Mouse (Mus musculus): Measurements from ENCODE around the gene Ace.
A peak's percentile ranks its signal among the peaks of the same experiment; 100 is the strongest.

Ace gene

DNA sequence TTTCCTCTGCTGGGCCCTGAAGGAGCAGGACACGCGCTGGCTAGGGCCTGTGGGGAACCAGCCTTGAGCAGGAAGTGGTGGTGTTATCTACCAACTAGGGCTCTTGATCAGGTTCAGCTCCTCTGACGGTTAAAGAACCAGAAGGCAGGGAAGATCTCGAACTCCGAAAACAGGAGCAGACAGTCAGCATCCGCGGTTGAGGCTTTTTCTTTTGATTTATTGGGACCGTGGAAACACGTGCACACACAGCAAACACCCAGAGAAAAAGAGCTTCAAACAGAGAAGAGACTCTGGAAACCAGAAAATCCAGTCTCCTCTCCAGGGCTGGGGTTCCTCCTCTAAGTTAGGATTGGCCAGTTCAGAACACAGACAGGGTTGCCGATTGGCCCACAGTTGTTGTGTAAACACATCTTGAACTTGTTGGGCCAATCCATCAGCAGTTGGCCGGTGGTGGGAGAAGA lies 21.0 kb upstream of the Ace start:
- DNase-seq: peak in 1 of 2 experiments; percentile 31

DNA sequence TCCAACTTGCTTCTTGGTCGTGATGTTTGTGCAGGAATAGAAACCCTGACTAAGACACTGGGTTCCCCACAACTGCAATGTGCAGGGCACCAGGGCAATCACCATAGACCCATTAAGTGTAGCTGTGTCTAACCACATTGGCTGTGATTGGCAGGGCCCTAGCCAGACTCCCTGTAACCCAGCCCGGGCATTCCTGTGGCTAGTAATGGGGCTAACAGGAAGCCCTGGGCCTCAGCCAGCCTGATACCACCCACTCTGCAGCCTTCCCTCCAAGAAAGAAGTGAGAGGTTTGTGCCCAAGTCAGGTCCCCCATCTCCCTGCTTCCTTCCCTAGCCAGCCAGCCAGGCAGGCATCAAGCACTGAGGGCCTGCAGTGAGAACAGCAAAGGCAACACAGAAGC lies 19.5 kb upstream of the Ace start:
- no peak for DNase-seq

DNA sequence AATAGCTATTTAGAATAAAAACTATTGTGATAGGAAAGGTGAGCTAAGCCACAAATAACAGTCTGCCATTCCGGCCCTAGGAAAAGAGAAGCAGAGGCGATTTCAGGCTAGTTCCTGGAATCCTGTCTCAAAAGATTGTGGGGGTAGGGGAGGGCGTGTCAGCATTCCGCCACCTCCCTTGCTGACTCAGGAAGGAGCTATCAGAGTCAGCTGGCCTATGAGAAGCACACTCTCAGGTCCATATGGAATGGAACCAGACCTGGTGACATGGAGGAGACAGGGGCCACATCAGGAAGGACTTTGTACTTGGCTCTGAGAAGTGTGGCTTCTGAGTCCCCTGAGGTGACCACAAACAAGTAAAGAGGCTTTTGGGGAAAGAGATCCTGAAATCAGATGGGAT lies 17.2 kb upstream of the Ace start:
- peak in 1 of 2 experiments; percentile 37 for DNase-seq

DNA sequence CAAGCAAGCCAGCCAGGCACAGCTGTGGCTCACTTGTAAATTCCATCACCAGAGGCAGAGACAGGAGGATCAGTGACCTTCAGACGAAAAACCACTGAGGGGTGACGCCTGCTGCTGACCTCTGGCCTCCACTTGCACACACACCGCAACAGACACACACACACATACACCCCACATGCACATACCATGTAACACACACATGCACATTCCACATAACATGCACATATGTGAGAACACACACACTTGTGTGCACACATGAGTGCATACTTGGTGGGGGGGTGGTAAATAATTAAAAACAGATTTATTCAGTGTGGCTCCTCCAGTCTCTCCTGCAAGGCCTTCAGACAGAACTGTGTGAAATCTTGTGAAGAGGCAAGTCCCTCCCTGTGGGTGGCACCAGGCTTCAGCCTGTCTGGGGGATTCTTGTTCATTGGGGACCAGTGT lies 16.1 kb upstream of the Ace start:
- peak; percentile 59 to 72 for DNase-seq

DNA sequence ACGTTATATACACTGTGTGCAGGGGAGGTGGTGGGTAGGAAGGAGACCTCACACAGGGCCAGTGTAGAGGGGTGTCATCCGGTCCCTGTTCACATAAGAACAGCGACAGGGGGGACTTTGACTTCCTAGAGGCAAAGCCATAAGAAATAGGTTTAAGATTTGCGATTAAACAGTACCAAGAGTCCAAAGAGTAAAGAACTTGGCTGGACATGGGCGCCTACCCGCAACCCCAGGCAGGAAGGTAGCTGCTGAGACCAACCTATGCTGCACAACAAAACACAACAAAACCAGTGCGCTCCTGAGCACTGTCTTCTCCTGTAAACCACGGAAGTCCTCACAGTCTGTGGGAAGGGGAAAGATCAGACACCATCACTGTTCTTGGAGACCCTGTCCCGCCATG lies 15.6 kb upstream of the Ace start:
- DNase-seq: peak in 1 of 2 experiments; percentile 33

DNA sequence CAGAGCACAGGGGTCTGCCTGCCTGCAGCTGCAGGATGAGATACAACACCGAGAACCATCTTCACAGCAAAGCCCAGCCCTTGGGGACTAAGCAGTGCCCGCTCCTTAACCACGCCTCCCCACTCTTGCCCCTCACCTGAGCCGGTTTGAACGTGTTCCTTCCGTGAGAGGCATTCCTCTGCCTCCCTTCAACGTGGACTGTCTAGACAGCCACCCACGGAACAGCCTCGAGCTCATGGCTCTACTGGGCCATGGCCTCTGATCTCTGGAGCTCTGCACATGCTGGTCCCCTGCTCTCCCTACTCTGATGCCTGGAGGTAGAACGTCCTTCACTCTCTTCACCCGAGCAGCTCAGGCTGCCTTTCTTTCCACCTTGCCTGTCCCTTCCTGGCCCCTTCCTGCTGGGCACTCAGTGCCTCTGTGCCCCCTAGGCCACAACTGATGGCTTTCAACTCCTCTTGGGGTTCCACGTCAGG lies 14.8 kb upstream of the Ace start, which contains the start of gene Cyb561:
Gene Cyb561 (minus strand): TSS at position 426 of the 476 bp plus-strand sequence.
- peak in 1 of 2 experiments; percentile 31 for DNase-seq

DNA sequence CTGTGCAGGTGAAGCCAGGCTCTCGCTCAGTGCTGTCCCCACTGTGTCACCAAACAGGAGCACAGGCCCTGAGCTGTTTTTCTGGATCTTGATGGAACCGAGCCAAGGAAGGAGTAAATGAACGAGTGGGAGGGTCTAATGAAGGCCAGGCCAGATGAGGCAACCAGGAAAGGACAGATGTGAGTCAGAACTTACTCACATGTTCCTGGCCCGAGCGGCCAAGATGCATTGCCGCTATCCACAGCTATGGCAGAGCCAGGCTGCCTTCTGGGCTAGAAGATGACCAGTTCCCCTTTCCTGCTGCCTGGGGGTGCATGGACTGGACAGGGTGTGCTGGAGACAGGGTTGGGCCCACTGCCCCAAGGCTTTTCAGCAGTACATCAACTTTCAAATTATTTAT lies 14.3 kb upstream of the Ace start:
- DNase-seq: no peak

DNA sequence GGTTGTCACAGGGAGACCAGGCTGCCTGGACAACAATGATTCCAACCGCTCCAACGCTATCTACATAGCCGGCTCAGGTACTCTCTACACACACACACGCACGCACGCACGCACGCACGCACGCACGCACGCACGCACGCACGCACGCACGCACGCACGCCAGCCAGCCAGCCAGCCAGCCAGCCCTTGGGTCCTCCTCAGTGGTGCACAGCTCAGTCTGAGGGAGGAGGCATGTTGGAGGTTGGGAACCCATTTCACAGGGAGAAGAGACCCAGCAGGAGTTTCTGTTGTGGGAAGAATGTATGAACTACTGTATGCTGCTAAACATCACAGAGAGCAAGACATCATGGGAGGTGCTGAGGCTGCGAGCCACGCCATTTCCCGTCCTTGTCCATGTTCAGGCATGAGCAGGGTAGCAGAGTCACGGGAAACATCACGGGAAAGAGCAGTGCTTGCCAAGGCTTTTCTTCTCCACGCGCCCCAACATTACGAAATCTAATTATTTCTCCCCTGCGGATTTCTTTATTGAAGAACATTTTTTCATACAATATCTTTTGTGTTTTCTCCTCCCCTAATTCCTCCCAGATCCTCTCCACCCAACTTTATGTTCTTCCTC lies 11.8 kb upstream of the Ace start:
- no peak for DNase-seq

DNA sequence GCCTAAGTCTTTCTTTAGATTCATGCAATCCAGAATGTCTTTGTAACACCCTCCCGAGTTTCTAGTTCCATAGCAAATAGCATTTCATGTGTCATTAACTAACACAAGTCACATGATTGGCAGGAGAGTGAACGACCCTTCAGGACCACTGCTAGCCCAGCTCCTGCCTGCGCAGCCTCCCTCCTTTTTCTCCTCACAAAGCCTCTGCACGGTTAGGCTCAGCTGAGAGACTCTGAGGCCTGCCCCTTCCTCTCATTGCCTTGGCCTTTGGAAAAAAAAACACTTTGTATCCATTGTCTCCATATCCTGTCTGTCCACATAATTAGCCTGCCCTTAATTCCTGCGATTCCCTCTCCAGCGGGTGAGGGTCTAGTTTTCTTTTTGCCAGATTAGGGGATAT lies 10.2 kb upstream of the Ace start:
- no peak for DNase-seq

DNA sequence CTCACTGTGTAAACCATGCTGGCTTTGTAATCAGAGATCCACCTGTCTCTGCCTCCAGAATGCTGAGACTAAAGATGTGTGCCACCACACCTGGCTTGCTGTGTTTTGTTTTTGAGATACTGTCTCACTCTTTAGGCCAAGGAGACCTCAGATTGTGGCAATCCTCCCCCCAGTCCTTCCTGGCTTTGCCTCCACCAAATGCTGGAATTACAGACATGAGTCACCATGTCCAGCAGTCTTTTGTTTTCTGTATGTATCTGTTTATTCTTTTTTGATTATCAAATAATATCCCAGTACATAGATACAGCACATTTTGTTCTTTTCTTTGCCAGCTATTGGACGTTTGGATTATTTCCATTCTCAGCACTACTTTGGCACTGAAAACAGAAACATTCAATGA lies 9.2 kb upstream of the Ace start:
- no peak for DNase-seq

DNA sequence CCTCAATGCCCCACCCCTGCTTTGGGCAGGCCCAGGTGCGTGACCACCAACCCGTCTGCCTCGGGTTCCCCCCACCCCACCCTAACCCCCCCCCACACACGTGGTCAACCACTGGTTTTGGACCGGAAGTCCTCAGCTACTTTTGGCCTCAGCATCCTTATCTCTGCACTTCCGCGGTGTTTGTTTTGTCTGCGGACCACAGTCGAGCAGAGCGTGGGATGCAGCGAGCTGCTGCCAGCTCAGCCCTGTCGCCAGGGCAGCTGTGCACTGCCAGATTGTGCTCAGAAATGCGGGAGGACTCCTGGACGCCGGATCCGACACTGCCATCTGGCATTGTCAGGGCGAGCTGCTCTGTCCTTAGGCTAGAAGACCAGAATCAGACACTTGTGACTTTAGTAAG lies 8.4 kb upstream of the Ace start:
- peak; percentile 34 to 56 for DNase-seq

DNA sequence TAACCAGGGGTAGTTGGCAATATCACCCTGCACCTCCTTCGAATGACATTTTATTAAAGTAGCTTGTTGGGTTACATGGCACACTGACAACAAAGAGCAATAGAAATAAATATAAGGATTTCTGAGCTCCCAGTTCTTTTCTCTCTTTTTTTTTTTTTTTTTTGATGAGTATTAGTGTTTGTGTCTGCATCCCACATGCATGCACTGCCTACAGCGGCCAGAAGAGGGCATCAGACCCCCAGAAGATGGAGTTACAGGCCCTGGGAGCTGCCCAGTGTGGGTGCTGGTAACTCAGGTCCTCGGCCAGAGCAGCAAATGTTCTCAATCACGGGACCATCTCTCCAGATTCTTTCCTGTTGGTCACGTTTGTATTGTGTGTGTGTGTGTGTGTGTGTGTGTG lies 3.1 kb upstream of the Ace start:
- DNase-seq: peak in 1 of 2 experiments; percentile 36

DNA sequence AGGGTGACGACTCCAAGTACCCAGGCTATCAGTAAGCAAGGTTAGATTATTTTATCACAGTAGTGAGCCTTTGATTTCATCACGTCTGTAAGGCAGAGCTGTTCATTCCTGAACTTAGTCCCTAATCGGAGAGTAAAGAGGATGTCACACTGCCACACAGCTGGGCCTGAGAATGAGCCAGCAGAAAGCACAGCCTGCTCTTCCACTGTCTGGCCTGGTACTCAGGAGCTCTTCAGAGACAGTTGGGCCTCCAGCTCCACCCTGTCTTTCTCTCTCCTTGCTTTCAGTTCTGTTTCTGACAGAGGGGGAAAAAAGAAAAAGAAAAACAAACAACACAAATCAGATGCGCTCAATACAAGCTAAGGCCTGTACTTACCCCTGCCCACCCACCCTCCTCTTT lies 1.5 kb upstream of the Ace start:
- no peak for DNase-seq

DNA sequence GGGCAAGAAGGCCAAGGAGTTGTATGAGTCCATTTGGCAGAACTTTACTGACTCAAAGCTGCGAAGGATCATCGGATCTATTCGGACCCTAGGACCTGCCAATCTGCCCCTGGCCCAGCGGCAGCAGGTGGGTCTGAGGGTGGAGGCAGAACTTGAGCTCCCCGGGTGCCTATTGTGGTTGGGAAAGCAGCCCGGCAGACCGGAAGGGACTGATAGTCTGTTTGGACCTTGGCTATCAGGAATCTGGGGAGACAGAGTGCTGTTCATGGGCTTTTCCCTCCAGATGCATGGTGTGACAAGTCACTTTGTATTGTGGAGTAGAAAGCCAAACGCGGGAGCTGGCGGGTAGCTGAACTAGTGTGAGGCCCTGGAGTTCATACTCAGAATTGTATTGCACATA lies 1.2 kb downstream of the Ace start:
- DNase-seq: no peak

DNA sequence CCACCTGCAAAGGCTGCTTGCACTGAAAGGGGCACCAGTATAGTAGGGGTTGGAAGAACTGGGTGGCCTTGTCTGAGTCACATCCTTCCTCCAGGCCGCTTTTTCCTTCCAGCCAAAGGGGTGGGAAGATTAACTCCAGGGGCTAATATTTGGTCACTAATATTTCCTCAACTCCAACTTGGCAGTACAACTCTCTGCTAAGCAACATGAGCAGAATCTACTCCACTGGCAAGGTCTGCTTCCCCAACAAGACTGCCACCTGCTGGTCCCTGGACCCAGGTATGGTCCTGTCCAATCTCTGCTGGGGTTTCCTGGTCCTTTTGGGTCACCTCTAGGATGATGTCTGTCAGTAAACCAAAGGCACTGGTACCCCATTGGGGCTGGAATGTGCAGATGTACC lies 1.8 kb downstream of the Ace start:
- DNase-seq: peak; percentile 80 to 81

DNA sequence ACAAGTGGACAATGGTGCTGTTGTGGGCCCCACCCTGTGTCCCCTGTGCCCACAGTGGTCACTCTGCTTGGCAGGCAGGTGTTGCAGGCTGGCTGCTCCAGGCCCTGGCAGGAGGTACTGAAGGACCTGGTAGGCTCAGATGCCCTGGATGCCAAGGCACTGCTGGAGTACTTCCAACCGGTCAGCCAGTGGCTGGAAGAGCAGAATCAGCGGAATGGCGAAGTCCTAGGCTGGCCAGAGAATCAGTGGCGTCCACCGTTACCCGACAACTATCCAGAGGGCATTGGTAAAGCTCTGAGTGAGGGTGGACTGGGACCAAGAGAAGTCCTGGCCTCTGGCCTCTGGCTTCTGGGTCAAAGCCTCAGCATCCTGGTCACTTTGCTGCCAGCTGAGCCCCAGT lies 6.8 kb downstream of the Ace start:
- no peak for DNase-seq

DNA sequence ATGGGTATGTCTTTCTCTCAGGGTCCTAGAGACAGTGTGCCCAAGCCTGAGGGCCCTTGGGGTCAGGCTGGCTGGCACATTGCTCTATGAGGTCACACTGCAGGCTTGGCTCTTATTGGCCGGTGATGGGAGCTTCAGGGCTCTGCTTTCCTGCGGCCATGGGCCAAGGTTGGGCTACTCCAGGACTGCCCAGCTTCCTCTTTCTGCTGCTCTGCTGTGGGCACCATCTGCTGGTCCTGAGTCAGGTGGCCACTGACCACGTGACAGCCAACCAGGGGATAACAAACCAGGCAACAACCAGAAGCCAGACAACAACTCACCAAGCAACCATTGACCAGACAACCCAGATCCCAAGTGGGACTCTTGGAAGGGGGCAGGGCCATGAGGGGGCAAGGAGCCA lies 7.3 kb downstream of the Ace start:
- peak in 1 of 2 experiments; percentile 21 for DNase-seq

DNA sequence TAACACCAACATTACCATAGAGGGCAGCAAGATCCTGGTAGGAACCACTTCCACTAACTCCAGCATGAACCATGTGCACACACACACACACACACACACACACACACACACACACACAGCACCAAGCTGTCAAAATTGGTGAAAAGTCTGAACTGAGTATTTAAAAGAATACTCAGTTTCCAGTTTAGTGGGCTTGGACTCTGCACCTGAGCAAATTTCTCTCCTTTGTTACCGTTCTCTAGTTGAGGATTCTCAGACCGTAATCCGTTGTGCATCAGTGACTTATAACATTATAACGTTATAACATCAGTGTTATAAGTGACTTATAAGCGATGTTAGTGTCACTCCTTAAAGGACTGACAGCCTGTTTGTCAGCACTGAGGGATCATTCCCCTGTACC lies 7.9 kb downstream of the Ace start:
- DNase-seq: no peak

DNA sequence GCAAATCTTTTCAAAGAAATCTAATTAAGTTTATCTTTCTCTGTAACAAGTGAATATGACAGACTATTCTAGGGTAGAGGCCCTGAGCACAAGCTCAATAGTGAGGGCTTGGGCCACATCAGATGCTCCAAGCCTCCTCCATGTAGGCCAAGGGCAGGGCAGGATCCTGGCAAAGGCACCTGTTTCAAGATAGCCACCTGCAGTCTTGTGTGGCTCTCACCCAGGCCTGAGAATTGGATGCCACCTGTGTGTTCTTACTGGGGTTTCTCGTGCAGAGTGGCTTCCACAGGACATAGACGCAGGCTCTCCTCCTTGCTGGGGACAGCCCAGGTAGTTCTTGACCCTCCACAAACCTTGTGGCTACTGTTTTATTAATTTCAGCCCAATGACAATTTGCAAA lies 10.5 kb downstream of the Ace start:
- no peak for DNase-seq

DNA sequence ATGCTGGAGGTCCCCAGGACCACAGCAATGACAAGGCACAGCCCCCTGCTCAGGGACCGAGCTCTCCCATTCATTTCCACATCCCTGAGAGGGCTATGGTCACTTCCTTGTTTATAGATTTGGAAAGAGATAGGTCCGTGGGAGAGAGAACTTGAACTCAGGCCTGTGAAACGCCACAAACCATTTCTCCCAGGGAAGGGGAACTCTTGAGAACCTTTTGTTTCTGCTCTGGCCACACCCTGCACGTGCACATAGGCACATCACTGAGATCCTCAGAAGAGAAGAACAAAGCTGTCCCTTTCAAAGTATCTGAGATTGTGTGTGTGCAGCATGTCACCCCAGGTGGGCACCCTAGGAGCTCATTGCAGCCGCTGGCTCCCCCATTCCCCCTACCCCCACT lies 10.9 kb downstream of the Ace start:
- no peak for DNase-seq

DNA sequence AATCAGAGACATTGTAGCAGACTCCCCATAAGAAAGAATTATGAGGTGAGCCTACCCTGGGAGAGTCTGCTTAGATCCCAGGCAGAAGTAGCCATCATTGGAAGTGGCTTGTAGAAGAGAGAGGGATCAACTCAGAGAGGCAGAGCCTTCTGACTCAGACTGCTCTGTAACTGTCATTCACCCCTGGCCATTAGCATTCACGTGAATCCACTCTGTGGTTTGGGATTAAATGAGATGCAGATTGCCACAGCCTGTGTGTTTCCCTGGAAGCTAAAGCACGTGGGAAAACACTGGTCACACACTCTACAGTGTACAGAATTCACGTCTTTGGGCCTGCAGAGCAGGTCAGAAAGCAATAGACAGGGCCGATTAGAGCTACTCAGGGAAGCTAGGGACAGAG lies 16.7 kb downstream of the Ace start:
- no peak for DNase-seq

DNA sequence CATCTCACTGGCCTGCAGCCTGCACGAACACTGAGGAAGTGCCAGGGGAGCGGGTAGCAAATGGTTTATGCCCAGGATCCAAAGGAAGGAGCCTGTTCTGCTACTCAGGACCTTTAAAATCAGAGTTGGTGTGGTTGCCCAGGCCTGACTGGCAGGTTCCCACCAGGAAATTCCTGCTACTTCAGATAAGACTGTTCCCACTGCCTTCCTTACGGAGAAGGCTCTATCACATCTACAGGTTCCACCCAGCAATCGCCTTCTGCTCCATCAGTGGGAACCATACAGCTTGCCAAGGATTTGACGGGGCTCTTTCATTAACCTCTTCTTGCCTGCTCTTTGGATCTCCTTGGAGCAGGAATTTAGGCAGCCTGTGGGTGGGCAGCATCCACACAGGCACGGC lies 19.7 kb downstream of the Ace start:
- no peak for DNase-seq

DNA sequence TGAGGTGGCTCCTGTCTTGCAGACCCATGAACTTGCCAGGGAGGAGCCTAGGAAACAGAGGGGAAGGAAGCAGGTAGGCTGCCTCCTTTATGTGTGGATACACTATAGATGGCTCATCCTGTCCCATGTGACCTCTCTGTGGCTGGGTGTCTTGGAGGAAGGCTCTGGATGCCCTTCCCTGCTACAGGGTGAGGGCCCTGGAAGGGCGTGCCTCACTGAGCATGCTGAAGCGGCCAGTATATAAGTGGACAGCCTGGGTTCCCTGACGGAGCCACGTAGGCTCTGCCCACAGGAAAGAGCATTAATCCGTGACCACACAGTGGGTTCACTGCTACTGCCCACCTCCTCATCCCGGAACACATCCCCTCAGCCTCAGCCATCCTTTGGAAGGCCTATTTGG lies 21.7 kb downstream of the Ace start:
- no peak for DNase-seq

DNA sequence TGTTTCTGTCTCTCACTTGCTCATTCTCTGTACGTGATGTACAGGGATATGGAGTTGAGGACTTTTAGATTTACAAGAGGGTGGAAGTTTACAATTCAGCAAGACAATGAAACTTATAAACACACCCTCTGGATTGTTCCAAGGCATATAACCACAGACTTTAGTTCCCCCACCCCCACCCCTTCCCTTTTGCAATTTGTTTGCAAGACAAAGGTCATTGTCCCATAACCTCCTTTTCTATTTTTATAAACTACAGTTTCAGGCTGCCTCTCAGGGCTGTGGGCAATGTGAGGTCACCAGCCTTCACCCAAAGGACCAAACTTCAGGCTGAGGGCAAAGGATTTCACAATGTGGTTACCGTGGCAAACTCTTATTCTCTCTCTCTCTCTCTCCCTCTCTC lies 22.5 kb downstream of the Ace start:
- DNase-seq: no peak

DNA sequence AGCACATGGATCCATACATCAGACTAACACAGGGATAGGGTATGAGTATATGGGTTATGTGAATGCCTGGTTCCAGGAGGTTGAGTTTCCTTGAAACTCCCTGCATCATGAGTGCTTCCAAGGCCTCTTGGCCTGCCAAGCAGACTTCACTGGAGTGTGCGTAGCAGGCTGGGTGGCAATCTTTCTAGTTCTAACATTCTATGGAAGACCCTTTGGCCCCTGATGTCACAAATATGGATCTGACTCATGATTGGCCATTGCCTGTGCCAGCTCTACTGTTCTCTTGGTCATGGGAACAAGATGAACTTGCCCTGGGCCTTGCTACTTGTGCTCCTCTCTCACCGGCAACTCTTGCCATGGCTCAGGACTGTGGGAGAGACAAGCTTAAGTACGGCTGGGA lies 26.6 kb downstream of the Ace start, which contains the start of gene Ace3:
Gene Ace3 (plus strand): TSS at position 301 of the 400 bp plus-strand sequence.
- DNase-seq: no peak

Data from kidney, postnatal 4 days (tissue).